Mouse (Mus musculus) lung, postnatal 0 days (tissue): ENCODE results near the gene Ap1ar.

Experiments
- CTCF ChIP-seq: IDR thresholded peaks from 2 replicates; pipeline ENCODE4 v1.5.1; 2016; ENCODE audit warnings: antibody characterized with exemption, mild to moderate bottlenecking
- EP300 ChIP-seq: IDR thresholded peaks from 2 replicates; pipeline ENCODE4 v1.6.1; 2016; ENCODE audit warnings: antibody characterized with exemption, mild to moderate bottlenecking, control low read depth

- TF ChIP-seq CTCF (no peak), EP300 (no peak)
Observed at GRCm38 (mm10) chr3:127827123-127827522, 10.2 kb downstream of the Ap1ar start.
